Mouse (Mus musculus) Patski (cell line): ENCODE results near the gene Ccdc69. TPM values are rescaled to one million over a fixed set of nuclear protein-coding genes. Genes with fewer than 3 reads are reported as not detected.

Experiments
- ATAC-seq: fragments of 100-300 bp; one replicate; pipeline ENCODE4 v1.8.0; 2021
- CTCF ChIA-PET: fragments of 350-600 bp; sonication (Branson Sonifier 250); formaldehyde crosslinking; loops from one replicate; lab custom pipeline; 2022; ENCODE audit warnings: inconsistent platforms; lab: Charles Lee
- POLR2A ChIA-PET: fragments of 350-600 bp; sonication (Branson Sonifier 250); formaldehyde crosslinking; loops from one replicate; lab custom pipeline; 2022; ENCODE audit warnings: antibody characterized with exemption, inconsistent platforms; lab: Charles Lee
- DNase-seq: peaks from one replicate; pipeline ENCODE4 v3.0.0-alpha.2; 2011; ENCODE audit warnings: low read depth, low spot score
- H3K27me3 ChIP-seq: fragments of 371-371 bp; one replicate; pipeline ENCODE4 v1.5.1; 2021
- CTCF ChIP-seq: fragments of 100-300 bp; IDR thresholded peaks from one replicate; pipeline ENCODE4 v1.5.1; 2021
- in situ Hi-C: fragments of 300-500 bp; cut with MboI; formaldehyde crosslinking; loops from 3 replicates; pipeline ENCODE4 v1.11.1; 2018; ENCODE audit warnings: low pct_unique_long_range_greater_than_20kb, mixed read lengths
- polyA plus RNA-seq: library from polyadenylated mRNA; unstranded; gene quantifications from one replicate; pipeline ENCODE4 v1.2.3, GENCODE M21; 2021

The Ccdc69 gene
- polyA plus RNA-seq, 1 experiment from 2014 or later = not detected

DNA sequence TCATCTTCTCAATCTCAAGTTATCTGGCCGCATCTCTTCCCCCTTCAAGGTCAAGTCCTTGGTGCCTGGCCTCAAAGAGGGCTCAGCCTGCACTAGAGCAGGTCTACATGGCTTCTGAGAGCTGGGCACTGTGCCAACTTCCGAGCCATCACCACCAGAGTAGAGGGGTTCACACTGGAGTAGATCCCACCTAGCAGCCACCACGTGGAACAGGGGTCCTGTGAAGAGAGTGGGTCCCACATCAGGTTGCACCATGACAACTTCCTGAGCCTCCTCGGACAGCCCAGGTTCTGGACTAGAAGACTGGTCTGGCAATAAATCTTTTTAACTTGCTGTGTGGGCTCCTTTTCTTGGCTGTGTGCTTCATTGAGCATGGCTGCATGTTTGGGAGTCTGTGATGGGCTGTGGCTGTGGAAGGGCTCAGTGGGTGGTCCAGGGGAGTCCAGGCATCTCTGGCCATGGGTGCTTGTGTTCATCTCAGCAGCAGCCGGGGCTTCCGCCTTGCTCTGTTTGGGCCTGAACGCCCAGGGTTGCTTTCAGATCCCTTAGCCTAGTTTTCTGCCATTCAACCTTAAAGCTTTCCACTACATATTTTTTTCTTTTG, 32.7 kb upstream of the Ccdc69 start:
- no peak for TF ChIP-seq CTCF
- DNase-seq (no peak), ATAC-seq (no peak)
- no peaks in the 10 kb centered on the region for H3K27me3 ChIP-seq
- POLR2A ChIA-PET = no interaction called here
- CTCF ChIA-PET = no interaction called here
- in situ Hi-C loops = no loop called here

DNA sequence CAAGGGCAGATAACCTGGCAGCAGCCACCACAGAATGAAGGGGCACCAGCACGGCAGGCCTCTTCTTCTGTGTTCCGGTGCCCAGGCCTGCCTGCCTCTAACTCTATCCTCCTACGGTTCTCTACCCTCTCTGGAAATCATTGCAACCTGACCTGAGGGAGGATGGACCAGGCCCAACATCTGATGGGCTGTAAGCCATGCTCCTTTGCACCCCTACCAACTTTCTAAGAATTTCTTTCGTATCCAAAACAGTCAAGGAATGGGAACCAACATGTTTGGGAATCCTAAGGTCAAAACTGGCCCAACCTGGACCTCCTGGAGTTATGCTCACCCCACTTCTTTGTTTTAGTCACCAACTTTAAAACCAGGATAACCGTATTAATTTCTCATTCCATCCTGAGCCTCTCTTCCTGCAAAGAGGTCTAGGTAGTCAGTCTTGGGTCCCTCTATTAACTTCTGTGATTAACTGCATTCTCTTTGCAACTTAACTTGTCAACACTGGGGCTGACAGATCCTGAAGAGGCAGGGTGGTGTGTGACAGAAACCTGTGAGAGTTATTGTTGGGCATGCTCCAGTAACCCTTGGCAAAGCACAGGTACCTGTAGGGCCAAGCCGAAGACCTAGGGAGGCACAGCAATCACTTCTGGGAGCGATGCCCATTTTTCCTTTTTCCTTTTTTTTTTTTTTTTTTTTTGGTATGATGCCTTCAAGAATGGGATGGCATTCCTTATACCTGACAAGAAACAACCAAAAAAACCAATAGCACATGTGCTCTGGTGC, 31.8 kb upstream of the Ccdc69 start:
- no peak for TF ChIP-seq CTCF
- no peak for ATAC-seq
- DNase-seq = no peak
- ChIA-PET CTCF (no interaction called here), POLR2A (no interaction called here)
- no peaks in the 10 kb centered on the region for H3K27me3 ChIP-seq
- in situ Hi-C loops = no loop called here

DNA sequence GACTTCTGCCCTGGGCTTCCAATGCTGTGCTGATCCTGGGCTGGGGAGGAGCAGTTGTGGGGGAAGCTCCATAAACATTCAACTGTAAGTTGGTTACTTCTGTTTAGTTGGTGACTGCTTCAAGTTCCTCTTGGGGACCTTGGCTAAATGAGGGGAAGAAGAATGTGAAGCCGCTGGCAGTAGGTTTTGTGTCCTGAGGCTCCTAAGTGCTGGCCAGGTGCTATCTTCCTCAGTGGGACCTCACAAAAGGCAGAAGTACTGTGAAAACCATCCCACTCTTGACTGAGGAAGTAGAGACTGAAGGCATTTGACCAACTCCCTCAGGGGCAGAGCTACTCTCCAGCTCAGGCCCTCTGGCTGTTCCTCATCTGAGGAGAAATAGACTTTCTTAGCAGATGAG, 28.7 kb upstream of the Ccdc69 start:
- no peaks in the 10 kb centered on the region for H3K27me3 ChIP-seq
- TF ChIP-seq CTCF = no peak
- ATAC-seq = no peak
- ChIA-PET POLR2A (no interaction called here), CTCF (no interaction called here)
- DNase-seq = no peak
- in situ Hi-C loops = no loop called here

DNA sequence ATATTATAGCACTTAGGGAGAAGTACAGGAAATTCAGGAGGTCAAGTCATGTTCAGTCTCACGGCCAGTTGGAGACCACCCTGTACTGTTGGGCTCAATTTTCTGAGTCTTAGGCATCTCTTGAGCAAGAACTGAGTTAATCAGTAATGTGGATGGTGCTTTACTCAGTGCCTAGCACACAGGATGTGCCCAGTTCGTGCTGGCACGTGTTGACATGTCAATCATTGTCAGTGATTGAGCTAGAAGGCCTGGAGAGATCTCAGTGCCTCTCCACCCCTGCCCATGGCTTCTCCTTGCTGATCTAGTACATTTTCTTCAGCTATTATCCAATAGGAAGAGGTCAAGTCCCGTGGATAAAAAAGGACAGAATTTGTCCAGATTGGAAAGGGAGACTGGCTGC, 27.5 kb upstream of the Ccdc69 start:
- H3K27me3 ChIP-seq = no peaks in the 10 kb centered on the region
- in situ Hi-C loops = no loop called here
- CTCF ChIA-PET = no interaction called here
- ATAC-seq (no peak), DNase-seq (no peak)
- POLR2A ChIA-PET = no interaction called here
- TF ChIP-seq CTCF = no peak

DNA sequence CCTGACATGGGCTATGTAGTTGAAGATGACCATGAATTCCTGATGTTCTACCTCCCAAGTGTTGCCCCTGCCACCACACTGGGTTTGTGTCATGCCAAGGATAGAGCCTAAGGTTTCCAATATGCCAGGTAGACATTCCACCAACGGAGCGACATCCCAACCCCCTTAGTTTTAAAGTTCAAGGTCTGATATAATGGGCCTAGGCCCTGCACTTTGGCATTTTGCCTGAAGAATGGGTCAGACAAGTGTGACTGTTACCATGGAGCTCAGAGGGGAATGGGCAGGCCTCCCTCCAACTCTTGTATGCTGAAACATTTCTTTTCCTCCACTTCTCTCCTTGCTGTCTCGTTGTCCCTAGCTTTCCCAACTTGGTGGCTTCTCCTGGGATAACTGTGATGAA, 25.3 kb upstream of the Ccdc69 start:
- no peak for ATAC-seq
- POLR2A ChIA-PET = no interaction called here
- no peak for TF ChIP-seq CTCF
- in situ Hi-C loops = no loop called here
- no peak for DNase-seq
- CTCF ChIA-PET = no interaction called here
- no peaks in the 10 kb centered on the region for H3K27me3 ChIP-seq

DNA sequence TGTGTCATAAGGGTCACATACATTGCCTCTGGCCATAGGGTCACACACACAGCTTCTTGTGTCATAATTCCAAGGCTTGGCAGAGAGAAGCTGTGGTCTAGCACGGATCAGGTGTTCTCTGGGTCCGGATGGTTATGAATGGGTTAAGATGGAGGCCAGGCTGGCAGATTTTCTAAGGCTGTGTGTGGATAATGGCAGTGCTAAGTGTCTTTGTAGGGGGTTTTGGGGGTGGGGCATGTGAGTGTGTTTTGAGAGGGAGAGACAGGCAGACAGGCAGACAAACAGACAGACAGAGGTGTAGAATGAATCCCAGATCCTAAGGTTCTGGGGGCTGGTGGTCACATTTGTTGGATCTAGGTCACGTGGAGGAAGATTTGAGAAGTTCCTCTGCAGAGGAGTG, 24.1 kb upstream of the Ccdc69 start:
- POLR2A ChIA-PET = no interaction called here
- no peak for TF ChIP-seq CTCF
- ATAC-seq = no peak

DNA sequence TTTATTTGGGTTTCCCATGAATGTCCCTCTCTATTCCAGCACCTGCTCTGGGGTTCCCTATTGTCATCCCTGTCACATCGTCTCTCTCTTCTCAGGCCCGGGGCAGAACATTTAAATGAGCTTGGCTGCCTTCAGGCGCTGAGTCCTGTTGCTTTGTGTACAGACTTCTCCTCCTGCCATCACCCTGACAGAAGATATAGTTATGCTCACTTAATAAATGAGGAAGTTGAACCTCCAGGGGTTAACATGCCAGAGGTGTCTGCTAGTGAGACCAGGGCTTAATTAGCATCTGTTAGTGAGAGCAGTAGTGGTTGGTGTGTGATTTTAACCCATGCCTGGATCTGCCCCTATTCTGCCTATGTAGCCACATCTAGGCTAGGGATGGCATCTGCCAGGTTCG, 21.9 kb upstream of the Ccdc69 start:
- POLR2A ChIA-PET = no interaction called here
- ATAC-seq (no peak), DNase-seq (no peak)
- in situ Hi-C loops = no loop called here
- H3K27me3 ChIP-seq = no peaks in the 10 kb centered on the region
- CTCF ChIA-PET = no interaction called here
- TF ChIP-seq CTCF = no peak

More for the DNA sequence above, 24.1 kb upstream of the Ccdc69 start:
- no peak for DNase-seq
- H3K27me3 ChIP-seq = no peaks in the 10 kb centered on the region
- in situ Hi-C loops = no loop called here
- CTCF ChIA-PET = no interaction called here

DNA sequence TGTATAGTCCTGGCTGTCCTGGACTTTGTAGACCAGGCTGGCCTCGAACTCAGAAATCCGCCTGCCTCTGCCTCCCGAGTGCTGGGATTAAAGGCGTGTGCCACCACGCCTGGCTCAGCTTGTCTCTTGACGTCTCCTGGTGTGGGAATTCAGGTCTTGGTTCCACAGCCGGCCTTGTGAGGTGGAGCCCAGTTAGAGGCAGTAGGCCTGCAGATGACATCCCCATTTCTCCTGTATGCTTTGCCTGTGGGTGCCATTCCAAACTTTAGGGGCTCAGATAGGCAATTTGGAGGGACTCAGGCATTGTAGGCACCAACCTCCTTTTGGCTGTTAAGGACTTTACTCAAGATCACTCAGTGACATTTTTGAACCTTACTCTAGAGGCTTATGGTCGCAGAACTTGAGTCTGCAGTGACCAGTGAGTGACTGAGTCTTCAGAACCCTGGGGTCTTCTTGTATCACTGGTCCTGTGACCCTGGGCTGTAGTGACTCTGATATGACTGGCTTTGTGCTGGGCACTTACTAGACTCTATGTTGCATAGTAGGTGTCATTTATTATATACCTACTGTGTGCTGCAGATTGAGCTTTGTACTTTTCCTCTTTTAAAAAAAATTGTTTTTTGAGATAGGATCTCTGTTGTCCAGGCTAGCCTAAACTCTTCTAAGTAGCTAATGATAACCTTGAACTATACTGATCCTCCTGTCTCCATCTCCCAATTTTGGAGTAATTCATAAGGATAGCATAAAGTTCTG, 21.3 kb upstream of the Ccdc69 start:
- POLR2A ChIA-PET = no interaction called here
- TF ChIP-seq CTCF = no peak
- H3K27me3 ChIP-seq = no peaks in the 10 kb centered on the region
- in situ Hi-C loops = no loop called here
- CTCF ChIA-PET = interaction anchor here (1.6 kb wide), 1 partner anchor 53 kb away, joined by 5 read pairs; no protein-coding TSS in a partner anchor
- ATAC-seq = no peak
- DNase-seq = no peak

DNA sequence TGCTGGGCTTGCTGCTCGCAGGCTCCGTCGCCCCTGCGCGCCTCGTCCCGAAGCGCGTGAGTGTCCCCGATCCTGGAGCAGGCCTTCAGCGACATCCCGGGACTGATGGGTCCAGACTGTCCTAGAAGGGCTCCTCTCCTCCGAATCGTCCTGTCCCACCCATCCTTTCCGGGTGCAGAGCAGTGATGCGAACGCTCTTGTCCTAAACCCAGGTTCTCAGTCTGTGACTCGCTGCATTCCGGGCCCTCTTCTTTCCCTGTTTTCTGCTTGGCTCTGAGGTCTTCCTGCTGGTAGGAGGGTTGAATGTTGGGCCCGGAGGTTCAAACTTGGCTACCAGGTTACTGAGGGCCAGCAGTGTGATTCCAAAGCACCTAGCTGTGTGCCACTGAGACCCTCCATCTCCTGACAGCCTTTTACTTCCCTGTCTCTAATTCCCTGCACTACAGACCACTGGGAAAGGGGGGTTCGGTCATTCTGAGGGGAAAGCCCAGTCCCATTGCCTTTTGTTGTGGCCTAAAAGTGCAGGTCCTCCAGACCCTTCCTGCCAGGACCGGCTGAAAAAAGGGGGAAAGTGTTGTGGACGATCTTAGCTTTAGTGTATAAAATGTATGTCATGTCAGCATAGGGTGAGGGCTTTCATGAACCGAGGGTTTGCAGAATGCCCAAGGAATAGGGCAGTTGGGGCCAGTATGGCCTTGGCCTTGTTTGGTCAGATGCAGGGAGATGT, 20.4 kb upstream of the Ccdc69 start:
- H3K27me3 ChIP-seq = no peaks in the 10 kb centered on the region
- no peak for ATAC-seq
- CTCF ChIA-PET = interaction anchor here (1.6 kb wide), 1 partner anchor 52 kb away, joined by 5 read pairs; no protein-coding TSS in a partner anchor
- DNase-seq = no peak
- POLR2A ChIA-PET = no interaction called here
- in situ Hi-C loops = no loop called here
- no peak for TF ChIP-seq CTCF

DNA sequence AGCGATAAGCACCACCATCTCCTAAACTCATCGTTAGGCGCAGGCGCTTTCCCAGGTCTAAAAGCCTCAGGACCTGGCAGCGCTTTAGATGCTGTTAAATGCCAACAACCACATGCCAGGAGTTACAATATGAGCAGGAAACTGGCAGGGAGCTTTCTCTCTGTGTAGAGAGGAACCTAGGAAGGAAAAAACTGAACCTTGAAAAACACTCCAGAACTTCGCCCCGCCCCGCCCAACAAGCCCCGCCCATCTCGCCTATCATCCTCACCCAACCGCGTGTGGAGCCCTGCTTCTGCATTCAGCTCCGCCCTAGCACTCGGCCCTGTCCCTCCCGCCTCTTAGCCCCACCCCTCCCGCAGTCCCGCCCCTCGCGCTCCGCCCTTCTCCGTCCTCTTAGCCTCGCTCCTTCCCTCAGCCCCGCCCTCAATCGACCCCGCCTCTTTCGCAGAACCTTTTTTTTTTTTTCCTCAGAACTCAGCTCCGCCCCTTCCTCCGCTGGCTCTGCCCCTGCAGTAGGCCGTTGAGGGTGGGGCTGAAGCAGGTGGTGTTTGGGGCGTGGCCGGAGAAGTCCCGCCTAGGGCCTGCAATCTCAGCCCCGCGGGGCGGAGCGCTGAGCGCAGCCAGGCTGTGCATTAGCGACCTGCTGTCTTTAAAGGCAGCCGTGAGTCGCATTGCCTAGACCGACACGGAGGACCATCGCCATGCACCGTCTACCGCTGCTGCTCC, 19.7 kb upstream of the Ccdc69 start, which contains the start of gene Gm2a:
Gm2a (plus strand) TSS at position 653 of the 726 bp plus-strand sequence.
- no peak for TF ChIP-seq CTCF
- POLR2A ChIA-PET = no interaction called here
- no peaks in the 10 kb centered on the region for H3K27me3 ChIP-seq
- peak; percentile 98 for ATAC-seq
- peak; percentile 93 for DNase-seq
- CTCF ChIA-PET = interaction anchor here (1.5 to 1.6 kb wide), 2 partner anchors 11 to 51 kb away, joined by 4 to 5 read pairs; no protein-coding TSS in a partner anchor
- in situ Hi-C loops = no loop called here
